Mouse (Mus musculus) gastrocnemius, adult 8-10 months (tissue): ENCODE results near the gene Odc1. TPM values are rescaled to one million over a fixed set of nuclear protein-coding genes. Genes with fewer than 3 reads are reported as not detected.

ENCODE experiments used
- DNase-seq, 2 experiments: peaks; one replicate each; pipeline ENCODE4 v3.0.0; 2022; ENCODE audit warnings: low spot score in 2 of 2
- total RNA-seq, 4 experiments: library from RNA; stranded (reverse); gene quantifications; 2 replicates each; pipeline ENCODE4 v1.2.4; 2022

Gene Odc1
- total RNA-seq, 4 experiments from 2014 or later, result 83.7 to 236 (median 139) TPM

GRCm38 (mm10) chr12:17549421-17549820, 4.8 kb downstream of the Odc1 start:
- peak in 1 of 2 experiments; percentile 12 for DNase-seq

GRCm38 (mm10) chr12:17551208-17551995, 6.8 kb downstream of the Odc1 start:
- DNase-seq, result no peak

GRCm38 (mm10) chr12:17552420-17552819, 7.8 kb downstream of the Odc1 start:
- DNase-seq, result no peak

DNA sequence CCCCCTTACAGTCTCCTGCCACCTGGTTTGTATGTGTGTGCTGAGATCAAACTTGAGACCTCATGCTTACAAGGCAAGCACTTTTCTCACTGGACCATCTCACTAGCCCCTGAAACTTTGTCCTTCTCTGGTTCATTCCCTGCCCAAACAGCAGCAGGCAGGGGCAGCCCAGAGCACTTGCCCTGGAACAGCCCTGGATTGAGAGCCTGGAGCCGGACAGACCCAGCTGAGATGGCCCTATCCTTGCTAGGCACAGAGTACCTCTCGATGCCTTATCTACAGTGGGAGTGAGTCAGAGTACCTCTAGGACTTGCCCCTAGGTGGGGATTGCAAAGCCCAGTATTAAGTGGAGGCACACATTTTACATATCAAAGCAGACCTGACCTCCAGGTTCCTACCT, 8.4 kb downstream of the Odc1 start:
- no peak for DNase-seq

DNA sequence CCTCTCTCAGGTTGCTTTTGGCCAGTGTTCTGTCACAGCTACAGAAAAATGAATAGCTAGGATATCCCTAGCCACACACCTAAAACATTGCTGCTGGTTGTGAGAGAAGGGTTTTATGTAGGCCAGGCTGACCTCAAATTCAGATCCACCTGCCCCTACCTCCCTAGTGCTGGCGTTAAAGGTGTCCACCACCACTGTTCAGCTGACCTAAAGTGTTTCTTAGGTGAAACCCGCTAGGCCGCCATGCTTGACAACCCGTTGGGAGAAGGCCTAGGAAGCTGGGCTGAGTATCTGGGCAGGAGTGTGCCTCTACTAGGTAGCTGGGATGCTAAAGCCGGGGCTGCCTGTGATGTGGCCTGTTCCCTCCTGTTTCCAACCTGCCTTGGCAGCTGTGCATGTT, 9.0 kb downstream of the Odc1 start:
- no peak for DNase-seq

GRCm38 (mm10) chr12:17554200-17554951, 9.8 kb downstream of the Odc1 start:
- peak; percentile 84 for DNase-seq

DNA sequence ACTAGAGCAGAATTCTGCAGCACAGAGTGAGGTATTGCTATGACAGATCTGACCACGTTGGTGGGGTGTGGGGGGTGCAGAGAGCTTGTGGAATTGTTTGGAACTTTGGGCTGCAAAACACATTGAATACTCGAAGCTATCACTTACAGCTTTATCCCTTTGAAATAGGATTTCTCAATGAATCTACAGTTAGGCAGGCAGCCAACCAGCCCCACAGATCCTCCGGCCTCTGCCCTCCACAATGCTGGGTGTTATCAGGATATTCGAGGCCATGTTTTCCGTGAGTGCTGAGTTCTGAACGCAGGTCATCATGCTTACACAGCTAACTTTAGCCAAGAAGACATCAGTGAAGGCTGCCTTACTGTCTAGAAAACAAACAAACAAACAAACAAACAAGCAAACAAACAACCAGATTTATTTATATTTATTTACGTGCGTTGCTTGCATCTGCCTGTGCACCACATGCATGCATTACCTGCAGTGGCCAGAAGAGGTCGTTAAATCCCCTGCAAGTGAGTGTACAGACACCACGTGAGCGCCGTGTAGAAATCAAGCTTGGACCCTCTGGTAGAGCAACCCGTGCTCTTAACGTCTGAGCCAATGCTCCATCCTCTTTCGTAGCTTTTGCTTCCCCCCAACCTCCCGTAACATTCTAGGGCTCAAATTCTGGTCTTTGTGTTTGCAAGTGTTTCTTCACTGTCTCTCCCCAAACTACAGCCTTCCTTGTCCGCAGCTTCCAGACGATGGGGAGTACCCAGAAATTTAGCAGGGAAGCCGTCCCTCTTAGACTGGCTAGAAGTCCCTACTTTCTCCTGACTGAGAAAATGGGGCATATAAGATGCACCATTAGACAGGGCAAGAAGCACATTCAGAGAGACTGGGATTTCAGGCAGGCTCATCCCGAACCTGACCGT, 12.1 kb downstream of the Odc1 start:
- peak in 1 of 2 experiments; percentile 22 for DNase-seq

GRCm38 (mm10) chr12:17557344-17557966, 12.9 kb downstream of the Odc1 start:
- no peak for DNase-seq

GRCm38 (mm10) chr12:17557967-17558345, 13.4 kb downstream of the Odc1 start:
- no peak for DNase-seq

- no peak for DNase-seq
These were observed 17.8 kb downstream of the Odc1 start for GRCm38 (mm10) chr12:17562396-17562795.

GRCm38 (mm10) chr12:17565393-17566045, 20.9 kb downstream of the Odc1 start:
- no peak for DNase-seq

DNA sequence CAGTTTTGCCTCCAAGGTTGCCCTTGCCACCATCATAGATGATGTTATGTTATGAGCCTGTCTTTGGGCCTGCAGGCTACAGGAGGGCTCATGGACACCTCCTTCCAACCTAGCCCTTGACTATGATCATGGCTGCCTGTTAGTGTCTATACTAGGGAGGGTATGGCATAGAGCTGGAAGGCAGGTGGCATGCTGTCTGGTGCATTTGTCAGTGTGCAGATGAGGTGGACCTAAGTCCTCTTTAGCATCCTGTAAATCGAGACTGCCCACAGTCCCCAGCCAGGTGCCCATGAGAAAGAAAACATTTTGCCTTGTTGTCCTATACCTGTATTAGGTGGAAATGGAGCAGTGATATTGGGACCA, 21.4 kb downstream of the Odc1 start:
- DNase-seq, result no peak

GRCm38 (mm10) chr12:17568564-17568963, 24.0 kb downstream of the Odc1 start:
- DNase-seq, result no peak

GRCm38 (mm10) chr12:17574591-17574990, 30.0 kb downstream of the Odc1 start:
- no peak for DNase-seq

DNA sequence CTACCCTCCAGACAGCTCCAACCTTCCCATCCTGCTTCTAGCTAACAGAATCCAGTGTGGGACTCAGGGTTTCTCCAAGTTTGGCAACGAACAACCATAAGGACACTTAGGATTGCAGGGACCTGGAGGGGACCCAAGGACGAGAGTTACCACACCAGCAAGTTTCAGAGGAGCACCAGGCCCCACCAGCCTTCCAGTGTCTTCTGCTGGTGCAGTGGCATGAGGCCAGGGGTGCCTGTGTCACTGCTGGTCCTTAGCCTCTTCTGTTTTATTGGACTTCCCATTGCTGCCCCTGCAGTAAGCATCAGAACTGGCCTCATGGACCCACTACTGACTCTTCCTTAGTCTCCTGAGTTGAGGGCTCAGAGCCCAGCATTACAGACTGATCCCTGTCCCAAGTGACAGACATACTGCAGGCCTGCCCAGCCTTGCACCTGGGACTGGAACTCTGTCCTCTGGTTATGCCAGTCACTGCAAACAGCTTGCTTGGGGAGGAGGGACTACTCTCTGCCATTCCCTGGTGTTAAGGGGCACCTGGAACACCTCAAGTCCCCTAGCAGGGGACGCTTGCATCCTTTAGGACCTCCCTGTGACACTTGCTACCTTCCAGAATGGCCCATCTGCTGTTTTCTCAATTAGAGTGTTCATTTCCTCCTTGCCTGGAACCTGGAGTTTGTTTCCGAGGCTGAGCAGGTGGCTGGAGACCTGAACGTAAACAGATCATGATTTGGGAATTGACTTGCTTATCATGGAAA, 30.7 kb downstream of the Odc1 start:
- no peak for DNase-seq

- peak in 1 of 2 experiments; percentile 8 for DNase-seq
These were observed 31.4 kb downstream of the Odc1 start for GRCm38 (mm10) chr12:17576041-17576440.

DNA sequence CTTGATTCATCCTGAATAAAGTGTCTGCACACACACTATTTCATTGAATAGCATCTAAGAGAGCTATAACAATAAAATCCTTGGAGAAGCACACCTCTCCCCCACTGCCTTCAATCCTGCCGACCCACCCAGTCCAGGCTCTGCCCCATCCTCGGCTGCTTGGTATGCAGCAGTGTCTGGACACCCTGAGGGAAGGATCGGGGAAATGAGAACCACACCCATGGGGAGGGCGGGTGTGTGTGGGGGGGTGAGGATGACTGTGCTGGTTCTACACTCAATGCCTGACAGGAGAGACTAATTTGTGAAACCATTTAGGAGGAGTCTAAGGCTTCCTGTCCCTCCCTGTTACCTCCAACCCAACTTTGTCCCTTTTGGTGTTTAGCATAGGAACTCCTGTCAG, 34.0 kb downstream of the Odc1 start:
- DNase-seq, result no peak

GRCm38 (mm10) chr12:17581001-17581400, 36.4 kb downstream of the Odc1 start:
- no peak for DNase-seq

DNA sequence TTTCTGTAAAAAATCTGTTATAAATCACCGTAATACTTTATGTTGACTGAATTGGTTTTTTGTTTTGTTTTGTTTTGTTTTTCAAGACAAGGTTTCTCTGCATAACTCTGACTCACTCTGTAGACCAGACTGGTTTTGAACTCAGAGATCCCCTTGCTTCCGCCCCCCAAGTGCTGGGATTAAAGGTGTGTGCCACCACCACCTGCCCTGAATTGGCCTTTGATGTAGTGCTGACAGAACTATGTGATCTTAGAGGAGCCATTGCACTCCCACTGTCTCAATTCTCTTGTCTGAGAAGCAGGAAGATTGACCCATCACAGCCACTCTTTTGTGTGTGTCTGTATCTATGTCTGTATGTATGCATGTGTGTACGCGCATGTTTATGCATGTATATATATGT, 37.8 kb downstream of the Odc1 start:
- no peak for DNase-seq

- DNase-seq, result no peak
These were observed 39.3 kb downstream of the Odc1 start for GRCm38 (mm10) chr12:17583860-17584259.
